Mouse (Mus musculus): ENCODE measurements at regions not wholly inside any gene's neighbourhood (a gene's known extent, or its start where the extent isn't known, plus 50 kb on each side); places are given as distances from the start of the nearest gene placed in this dataset.

GRCm38 (mm10) chr13:82187196-82187595 lies 404.3 kb downstream of the Cetn3 start:
- intact Hi-C loops (cut with DNase I): no loop called here
- DNase-seq: no peak

GRCm38 (mm10) chr13:82200739-82201138 lies 417.9 kb downstream of the Cetn3 start:
- intact Hi-C loops (cut with DNase I): no loop called here
- DNase-seq: no peak

- intact Hi-C loops (cut with DNase I): no loop called here
- DNase-seq: no peak
Measured at GRCm38 (mm10) chr13:82225430-82225829, 442.6 kb downstream of the Cetn3 start.

GRCm38 (mm10) chr13:82233901-82234300 lies 451.0 kb downstream of the Cetn3 start:
- intact Hi-C loops (cut with DNase I): no loop called here
- no peak for DNase-seq

- intact Hi-C loops (cut with DNase I): no loop called here
- no peak for DNase-seq
Measured at GRCm38 (mm10) chr13:82246231-82246630, 463.4 kb downstream of the Cetn3 start.

- no peak for DNase-seq
- intact Hi-C loops (cut with DNase I): no loop called here
Measured at GRCm38 (mm10) chr13:82250361-82250760, 467.5 kb downstream of the Cetn3 start.

GRCm38 (mm10) chr13:82258491-82258935 lies 475.6 kb downstream of the Cetn3 start:
- intact Hi-C loops (cut with DNase I): no loop called here

GRCm38 (mm10) chr13:82264236-82264635 lies 481.4 kb downstream of the Cetn3 start:
- no peak for DNase-seq
- intact Hi-C loops (cut with DNase I): no loop called here

More at GRCm38 (mm10) chr13:82258491-82258935, 475.6 kb downstream of the Cetn3 start:
- DNase-seq: no peak

GRCm38 (mm10) chr13:82265170-82265569 lies 482.3 kb downstream of the Cetn3 start:
- intact Hi-C loops (cut with DNase I): no loop called here
- DNase-seq: no peak

- DNase-seq: no peak
- intact Hi-C loops (cut with DNase I): no loop called here
Measured at GRCm38 (mm10) chr13:82265736-82266135, 482.9 kb downstream of the Cetn3 start.

GRCm38 (mm10) chr13:82274733-82275132 lies 491.9 kb downstream of the Cetn3 start:
- DNase-seq: no peak
- intact Hi-C loops (cut with DNase I): no loop called here

- DNase-seq: no peak
- intact Hi-C loops (cut with DNase I): no loop called here
Measured at GRCm38 (mm10) chr13:82276001-82276400, 493.1 kb downstream of the Cetn3 start.

- intact Hi-C loops (cut with DNase I): no loop called here
- no peak for DNase-seq
Measured at GRCm38 (mm10) chr13:82280744-82281143, 497.9 kb downstream of the Cetn3 start.

- no peak for DNase-seq
- intact Hi-C loops (cut with DNase I): no loop called here
Measured at GRCm38 (mm10) chr13:82295834-82296233, 513.0 kb downstream of the Cetn3 start.

- intact Hi-C loops (cut with DNase I): no loop called here
- no peak for DNase-seq
Measured at GRCm38 (mm10) chr13:82304227-82304626, 521.4 kb downstream of the Cetn3 start.

GRCm38 (mm10) chr13:82305076-82305475 lies 522.2 kb downstream of the Cetn3 start:
- intact Hi-C loops (cut with DNase I): no loop called here
- no peak for DNase-seq

- intact Hi-C loops (cut with DNase I): no loop called here
Measured at GRCm38 (mm10) chr13:82308336-82308735, 525.5 kb downstream of the Cetn3 start.

GRCm38 (mm10) chr13:82316573-82317202 lies 533.8 kb downstream of the Cetn3 start:
- intact Hi-C loops (cut with DNase I): no loop called here
- DNase-seq: no peak

More at GRCm38 (mm10) chr13:82308336-82308735, 525.5 kb downstream of the Cetn3 start:
- no peak for DNase-seq

- peak; percentile 10 for DNase-seq
- intact Hi-C loops (cut with DNase I): no loop called here
Measured at GRCm38 (mm10) chr13:82317203-82317580, 534.3 kb downstream of the Cetn3 start.

GRCm38 (mm10) chr13:82318395-82318794 lies 535.5 kb downstream of the Cetn3 start:
- no peak for DNase-seq
- intact Hi-C loops (cut with DNase I): no loop called here

GRCm38 (mm10) chr13:82354355-82354754 lies 571.5 kb downstream of the Cetn3 start:
- no peak for DNase-seq
- intact Hi-C loops (cut with DNase I): no loop called here

- intact Hi-C loops (cut with DNase I): no loop called here
- DNase-seq: no peak
Measured at GRCm38 (mm10) chr13:82355296-82355695, 572.4 kb downstream of the Cetn3 start.

- intact Hi-C loops (cut with DNase I): no loop called here
- DNase-seq: no peak
Measured at GRCm38 (mm10) chr13:82359442-82359841, 576.6 kb downstream of the Cetn3 start.
